ENCODE assay signal across 8 mouse cellular contexts in genomic region chr17:29356479-29356856, GRCm38 (mm10). TPM values are rescaled to one million over a fixed set of nuclear protein-coding genes. Genes with fewer than 3 reads are reported as not detected.
DNase-seq lines count a peak whose midpoint lies in the region; ATAC-seq and TF ChIP-seq lines count a peak whose summit lies in the region.

No protein-coding gene starts in this region.

- dilution Hi-C loops in CH12.LX (cut with MboI; ENCODE audit: extremely low pct_ligation_motif_present, extremely low pct_unique_long_range_greater_than_20kb, low sequenced_read_pairs), result no loop called here

- H3K9ac ChIP-seq in CH12.LX (ENCODE audit: insufficient read depth, low read depth), result no peak overlapping the region
- peak overlapping the region; percentile 8 for H3K9ac ChIP-seq in forebrain, embryonic 15.5 days (replicated peaks)
- peak overlapping the region; percentile 53 for H3K9ac ChIP-seq in hindbrain, embryonic 15.5 days
- H3K9ac ChIP-seq in limb, embryonic 14.5 days (ENCODE audit: low read depth, low read length, severe bottlenecking), result peak overlapping the region; percentile 44
- H3K9ac ChIP-seq in midbrain, embryonic 16.5 days (ENCODE audit: low read depth, low read length), result peak overlapping the region; percentile 74

- peaks cover 2% of the 10 kb centered on the region for H3K27me3 ChIP-seq in CH12.LX (replicated peaks)
- H3K27me3 ChIP-seq in forebrain, embryonic 15.5 days, result no peaks in the 10 kb centered on the region
- no peaks in the 10 kb centered on the region for H3K27me3 ChIP-seq in hindbrain, embryonic 15.5 days
- no peaks in the 10 kb centered on the region for H3K27me3 ChIP-seq in limb, embryonic 14.5 days (ENCODE audit: control insufficient read depth, insufficient read depth, low read length)
- no peaks in the 10 kb centered on the region for H3K27me3 ChIP-seq in midbrain, embryonic 16.5 days (ENCODE audit: control insufficient read depth, insufficient read depth, low read depth, low read length)

- DNase-seq in CH12.LX (ENCODE audit: extremely low read depth) (no peak), ZHBTc4 (ENCODE audit: low read depth, low spot score) (peak; percentile 76)
- peak; percentile 86 for DNase-seq in limb, embryonic 14.5 days (ENCODE audit: low spot score)
- peak; percentile 72 for DNase-seq in testis, postnatal 14 days (ENCODE audit: low spot score)
- DNase-seq in thymus, adult 18-20 months, result no peak

- 0% methylated on average over 11 of the region's 11 CpGs for WGBS in forebrain, embryonic 15.5 days
- WGBS in hindbrain, embryonic 15.5 days, result 0% methylated on average over 11 of the region's 11 CpGs
- WGBS in limb, embryonic 14.5 days, result 5% methylated on average over 11 of the region's 11 CpGs
- 1% methylated on average over 11 of the region's 11 CpGs for WGBS in midbrain, embryonic 16.5 days

- TF ChIP-seq CTCF in CH12.LX (conservative IDR thresholded peaks at IDR 0.05 in 1 of 2, IDR thresholded peaks at IDR 0.05 in 1 of 2; ENCODE audit: low read depth in 2 of 2, low read length in 2 of 2), result no peak

- H3K9me3 ChIP-seq in CH12.LX (replicated peaks; ENCODE audit: low read length), result no peaks in the 10 kb centered on the region
- no peaks in the 10 kb centered on the region for H3K9me3 ChIP-seq in forebrain, embryonic 15.5 days
- H3K9me3 ChIP-seq in hindbrain, embryonic 15.5 days, result no peaks in the 10 kb centered on the region
- no peaks in the 10 kb centered on the region for H3K9me3 ChIP-seq in limb, embryonic 14.5 days (ENCODE audit: control insufficient read depth, low read length)
- no peaks in the 10 kb centered on the region for H3K9me3 ChIP-seq in midbrain, embryonic 16.5 days (replicated peaks; ENCODE audit: control insufficient read depth, low read length, poor library complexity, severe bottlenecking)

- H3K36me3 ChIP-seq in CH12.LX (replicated peaks in 1 of 2; ENCODE audit: control insufficient read depth in 1 of 2, insufficient read depth in 1 of 2, low read length in 1 of 2), result no peaks in the 10 kb centered on the region
- no peaks in the 10 kb centered on the region for H3K36me3 ChIP-seq in forebrain, embryonic 15.5 days
- H3K36me3 ChIP-seq in hindbrain, embryonic 15.5 days, result no peaks in the 10 kb centered on the region
- H3K36me3 ChIP-seq in limb, embryonic 14.5 days (ENCODE audit: control insufficient read depth, insufficient read depth, low read length), result no peaks in the 10 kb centered on the region
- H3K36me3 ChIP-seq in midbrain, embryonic 16.5 days (ENCODE audit: control insufficient read depth, insufficient read depth, low read length), result no peaks in the 10 kb centered on the region

- peak; percentile 94 for ATAC-seq in forebrain, embryonic 15.5 days (replicated peaks)
- ATAC-seq in hindbrain, embryonic 15.5 days (ENCODE audit: low FRiP score, low read depth), result peak; percentile 96
- ATAC-seq in limb, embryonic 14.5 days (ENCODE audit: low FRiP score, low read depth), result peak; percentile 82
- peak; percentile 98 for ATAC-seq in midbrain, embryonic 16.5 days

- no peak for TF ChIP-seq RAD21 in CH12.LX (IDR thresholded peaks at IDR 0.05; ENCODE audit: low read depth, low read length)

- no peak overlapping the region for H3K27ac ChIP-seq in CH12.LX (ENCODE audit: insufficient read depth, low read depth)
- H3K27ac ChIP-seq in forebrain, embryonic 15.5 days (replicated peaks), result peak overlapping the region; percentile 90
- peak overlapping the region; percentile 97 for H3K27ac ChIP-seq in hindbrain, embryonic 15.5 days (replicated peaks)
- peak overlapping the region; percentile 86 for H3K27ac ChIP-seq in limb, embryonic 14.5 days (replicated peaks; ENCODE audit: low read depth, low read length)
- peak overlapping the region; percentile 99 for H3K27ac ChIP-seq in midbrain, embryonic 16.5 days (ENCODE audit: low read length)

- TF ChIP-seq POLR2A in CH12.LX (IDR thresholded peaks at IDR 0.05; ENCODE audit: low read depth, low read length), result no peak
- no peak for TF ChIP-seq POLR2A in limb, embryonic 14.5 days (IDR thresholded peaks at IDR 0.05; ENCODE audit: borderline replicate concordance, extremely low read depth, insufficient read depth, insufficient read length)

- H3K4me1 ChIP-seq in CH12.LX (ENCODE audit: control insufficient read depth in 1 of 2, insufficient read depth in 2 of 2), result peaks cover 0 to 21% of the 10 kb centered on the region in 2 experiments; a peak in 2 of 4 replicates
- H3K4me1 ChIP-seq in forebrain, embryonic 15.5 days, result peaks cover 25% of the 10 kb centered on the region
- H3K4me1 ChIP-seq in hindbrain, embryonic 15.5 days (replicated peaks), result peaks cover 26% of the 10 kb centered on the region
- peaks cover 20% of the 10 kb centered on the region for H3K4me1 ChIP-seq in limb, embryonic 14.5 days (ENCODE audit: control insufficient read depth, insufficient read depth, low read length)
- peaks cover 28% of the 10 kb centered on the region for H3K4me1 ChIP-seq in midbrain, embryonic 16.5 days (ENCODE audit: control insufficient read depth, insufficient read depth, low read length)

- no peak for TF ChIP-seq EP300 in CH12.LX (IDR thresholded peaks at IDR 0.05; ENCODE audit: low read length)

- H3K4me2 ChIP-seq in CH12.LX (ENCODE audit: insufficient read depth, low read depth, poor library complexity, severe bottlenecking), result no peak overlapping the region
- peak overlapping the region; percentile 55 for H3K4me2 ChIP-seq in forebrain, embryonic 15.5 days (replicated peaks)
- H3K4me2 ChIP-seq in hindbrain, embryonic 15.5 days, result peak overlapping the region; percentile 71
- peak overlapping the region; percentile 50 for H3K4me2 ChIP-seq in limb, embryonic 14.5 days (replicated peaks; ENCODE audit: low read depth, low read length, severe bottlenecking)
- H3K4me2 ChIP-seq in midbrain, embryonic 16.5 days (ENCODE audit: low read length), result peak overlapping the region; percentile 78

- H3K79me2 ChIP-seq in CH12.LX (replicated peaks; ENCODE audit: control insufficient read depth, extremely low read depth, insufficient read depth, poor library complexity, severe bottlenecking), result no peaks in the 10 kb centered on the region

- H3K4me3 ChIP-seq in CH12.LX (replicated peaks in 1 of 3; ENCODE audit: low read depth in 2 of 3, low read length in 2 of 3, poor library complexity in 1 of 3), result peak overlapping the region in 1 of 3 experiments; percentile 28
- H3K4me3 ChIP-seq in forebrain, embryonic 15.5 days, result peak overlapping the region; percentile 37
- peak overlapping the region; percentile 39 for H3K4me3 ChIP-seq in hindbrain, embryonic 15.5 days
- peak overlapping the region; percentile 28 for H3K4me3 ChIP-seq in limb, embryonic 14.5 days (replicated peaks; ENCODE audit: low read length)
- H3K4me3 ChIP-seq in midbrain, embryonic 16.5 days (ENCODE audit: low read depth, low read length), result peak overlapping the region; percentile 40

- in situ Hi-C loops in CH12.LX (cut with MboI; ENCODE audit: low pct_ligation_motif_present, low pct_unique_long_range_greater_than_20kb, low sequenced_read_pairs), result no loop called here

TF ChIP-seq in CH12.LX, 34 proteins besides CTCF, POLR2A, EP300 and RAD21:
- TF ChIP-seq MXI1 (IDR thresholded peaks at IDR 0.05; ENCODE audit: low read depth, low read length) (0 out of 2 replicates have a peak, but pooled peaks have one; percentile 18), USF1 (IDR thresholded peaks at IDR 0.05; ENCODE audit: low read depth, low read length) (peak; percentile 48), SIN3A (IDR thresholded peaks at IDR 0.05; ENCODE audit: low read length) (0 out of 2 replicates have a peak, but pooled peaks have one; percentile 24), RCOR1 (conservative IDR thresholded peaks at IDR 0.05; ENCODE audit: low read depth, low read length) (no peak), PAX5 (IDR thresholded peaks at IDR 0.05; ENCODE audit: low read length) (no peak), TBP (conservative IDR thresholded peaks at IDR 0.05; ENCODE audit: low read depth, low read length) (no peak), BHLHE40 (IDR thresholded peaks at IDR 0.05; ENCODE audit: low read depth, low read length) (peak; percentile 78)

RNA-seq across cellular contexts. Expression of gene Fgd2, which starts 4.2 kb away (rescaled TPM):
- 48.3 and 67.6 TPM in 2 replicates for total RNA-seq in CH12.LX (2012; rRNA removed)
- 41.7 and 41.9 TPM in 2 replicates for total RNA-seq in CH12.LX (2014; rRNA removed)
- polyA plus RNA-seq in CH12.LX (2012; ENCODE audit: insufficient read length, low read depth), result 49.2 and 54.4 TPM in 2 replicates
- polyA plus RNA-seq in forebrain, embryonic 15.5 days (2015; fragmentation: Nextera tagmentation; extraction: Ambion mirVana), result 5.5 and 6.0 TPM in 2 replicates
- polyA plus RNA-seq in hindbrain, embryonic 15.5 days (2015; fragmentation: Nextera tagmentation; extraction: Ambion mirVana), result 6.5 and 8.3 TPM in 2 replicates
- polyA plus RNA-seq in limb, embryonic 14.5 days (2012; rRNA removed), result 9.4 and 10.8 TPM in 2 replicates
- 6.2 and 8.4 TPM in 2 replicates for polyA plus RNA-seq in limb, embryonic 14.5 days (2014; fragmentation: Nextera tagmentation; extraction: Ambion mirVana)
- 8.6 and 12.7 TPM in 2 replicates for polyA plus RNA-seq in midbrain, embryonic 16.5 days (2015; fragmentation: Nextera tagmentation; extraction: Ambion mirVana)

RNA-seq across cellular contexts. Expression of gene Mtch1, which starts 8.7 kb away (rescaled TPM):
- total RNA-seq in CH12.LX (2012; rRNA removed), result 139 and 143 TPM in 2 replicates
- 56.8 and 66.1 TPM in 2 replicates for total RNA-seq in CH12.LX (2014; rRNA removed)
- polyA plus RNA-seq in CH12.LX (2012; ENCODE audit: insufficient read length, low read depth), result 102 and 110 TPM in 2 replicates
- 432 and 464 TPM in 2 replicates for polyA plus RNA-seq in forebrain, embryonic 15.5 days (2015; fragmentation: Nextera tagmentation; extraction: Ambion mirVana)
- 476 and 492 TPM in 2 replicates for polyA plus RNA-seq in hindbrain, embryonic 15.5 days (2015; fragmentation: Nextera tagmentation; extraction: Ambion mirVana)
- polyA plus RNA-seq in limb, embryonic 14.5 days (2012; rRNA removed), result 469 and 541 TPM in 2 replicates
- 420 and 443 TPM in 2 replicates for polyA plus RNA-seq in limb, embryonic 14.5 days (2014; fragmentation: Nextera tagmentation; extraction: Ambion mirVana)
- polyA plus RNA-seq in midbrain, embryonic 16.5 days (2015; fragmentation: Nextera tagmentation; extraction: Ambion mirVana), result 463 and 470 TPM in 2 replicates

RNA-seq across cellular contexts. Expression of gene Pi16, which starts 39.0 kb away (rescaled TPM):
- total RNA-seq in CH12.LX (2012; rRNA removed) (0.13 TPM in 1 of 2 replicates, not detected in the other), CH12.LX (2014; rRNA removed) (not detected in 2 replicates)
- not detected in 2 replicates for polyA plus RNA-seq in CH12.LX (2012; ENCODE audit: insufficient read length, low read depth)
- polyA plus RNA-seq in forebrain, embryonic 15.5 days (2015; fragmentation: Nextera tagmentation; extraction: Ambion mirVana), result 1.4 and 1.8 TPM in 2 replicates
- polyA plus RNA-seq in hindbrain, embryonic 15.5 days (2015; fragmentation: Nextera tagmentation; extraction: Ambion mirVana), result 2.1 and 2.3 TPM in 2 replicates
- polyA plus RNA-seq in limb, embryonic 14.5 days (2012; rRNA removed), result 2.0 and 2.6 TPM in 2 replicates
- polyA plus RNA-seq in limb, embryonic 14.5 days (2014; fragmentation: Nextera tagmentation; extraction: Ambion mirVana), result 1.4 and 2.2 TPM in 2 replicates
- 3.3 and 4.4 TPM in 2 replicates for polyA plus RNA-seq in midbrain, embryonic 16.5 days (2015; fragmentation: Nextera tagmentation; extraction: Ambion mirVana)

Comparison
In these comparisons a context has a peak if more than half of its experiments do, and no peak if none do; other contexts are left out.
1. DNase-seq: peak in ZHBTc4 (single experiment), limb, embryonic 14.5 days (single experiment) and testis, postnatal 14 days (single experiment); none in CH12.LX (single experiment) and thymus, adult 18-20 months (0 of 2).
2. Peak in every context shown above with its lines, with median percentiles within 50 percentile points of each other: ATAC-seq.